Mouse (Mus musculus) CH12.LX (cell line): ENCODE data around the gene Kctd14.

ENCODE experiments used
- CTCF ChIP-seq, 2 experiments: IDR thresholded peaks in 1 of 2; conservative IDR thresholded peaks in 1 of 2; 2 replicates each; pipeline ENCODE4 v1.5.1; 2011 to 2012; ENCODE audit warnings: low read depth in 2 of 2, low read length in 2 of 2, improper control_type of control experiment in 1 of 2, inconsistent platforms in 1 of 2, mild to moderate bottlenecking in 1 of 2, moderate library complexity in 1 of 2
- EP300 ChIP-seq: IDR thresholded peaks from 2 replicates; pipeline ENCODE4 v1.6.1; 2011; ENCODE audit warnings: low read length, improper control_type of control experiment
- HCFC1 ChIP-seq: IDR thresholded peaks from 2 replicates; pipeline ENCODE4 v1.6.1; 2012; ENCODE audit warnings: low read depth, mild to moderate bottlenecking, inconsistent platforms, low read length, improper control_type of control experiment
- JUND ChIP-seq: conservative IDR thresholded peaks from 2 replicates; pipeline ENCODE4 v1.6.1; 2011; ENCODE audit warnings: low read depth, low read length, improper control_type of control experiment
- KAT2A ChIP-seq: IDR thresholded peaks from 2 replicates; pipeline ENCODE4 v1.6.1; 2012; ENCODE audit warnings: low read length, improper control_type of control experiment, inconsistent platforms; ENCODE audit not compliant: insufficient replicate concordance
- MXI1 ChIP-seq: IDR thresholded peaks from 2 replicates; pipeline ENCODE4 v1.6.1; 2011; ENCODE audit warnings: mild to moderate bottlenecking, low read depth, low read length, improper control_type of control experiment
- NELFE ChIP-seq: IDR thresholded peaks from 2 replicates; pipeline ENCODE4 v1.6.1; 2011; ENCODE audit warnings: low read depth, low read length, improper control_type of control experiment
- NRF1 ChIP-seq: IDR thresholded peaks from 2 replicates; pipeline ENCODE4 v1.6.1; 2014; ENCODE audit warnings: low read depth, mild to moderate bottlenecking, inconsistent platforms, low read length, improper control_type of control experiment, moderate library complexity
- POLR2A ChIP-seq: IDR thresholded peaks from 2 replicates; pipeline ENCODE4 v1.6.1; 2011; ENCODE audit warnings: low read depth, mild to moderate bottlenecking, improper control_type of control experiment, low read length
- POLR2AphosphoS2 ChIP-seq: IDR thresholded peaks from 2 replicates; pipeline ENCODE4 v1.6.1; 2011; ENCODE audit warnings: low read depth, low read length, improper control_type of control experiment
- TCF12 ChIP-seq: IDR thresholded peaks from 2 replicates; pipeline ENCODE4 v1.6.1; 2014; ENCODE audit warnings: low read depth, mild to moderate bottlenecking, inconsistent platforms, low read length, improper control_type of control experiment

DNA sequence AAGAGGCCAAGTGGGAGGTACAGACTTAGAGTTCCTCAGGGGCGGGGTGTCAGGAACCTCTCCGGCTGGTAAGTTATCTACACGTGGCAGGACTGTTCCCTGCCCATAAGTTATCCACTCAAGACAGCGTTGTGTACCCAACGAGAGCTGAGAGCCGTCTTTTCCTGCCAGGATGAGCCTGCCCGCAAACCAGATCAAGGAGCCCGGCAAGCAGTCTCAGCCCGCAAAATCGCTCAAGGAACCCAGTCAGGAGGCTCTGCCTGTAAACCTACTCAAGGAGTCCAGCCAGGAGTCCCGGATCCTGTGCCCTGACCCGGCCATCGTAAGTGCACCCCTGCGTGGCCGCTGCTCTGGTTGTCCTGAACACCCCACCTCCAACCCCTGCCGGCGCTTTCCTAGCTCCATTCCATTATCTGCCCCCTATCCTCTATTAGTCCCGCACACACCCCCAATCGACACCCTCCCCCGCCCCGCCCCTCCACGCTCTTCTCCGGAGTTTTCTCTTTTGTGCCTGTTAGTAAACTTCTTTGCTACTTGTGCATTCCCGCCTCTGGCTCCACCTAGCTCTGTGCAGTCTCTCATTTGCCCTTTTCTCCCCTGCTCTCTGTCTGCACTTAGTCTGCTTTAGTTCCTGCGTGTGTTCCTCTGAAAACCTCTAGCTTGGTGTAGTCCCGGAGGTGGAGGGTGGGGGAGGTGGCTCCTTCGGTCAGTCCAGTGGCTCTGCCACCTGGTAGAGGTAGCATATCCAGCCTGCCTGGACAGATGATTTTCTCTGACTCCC lies 2.2 kb downstream of the Kctd14 start:
- no peak for TF ChIP-seq TCF12
- no peak for TF ChIP-seq CTCF (conservative IDR thresholded peaks at IDR 0.05 in 1 of 2, IDR thresholded peaks at IDR 0.05 in 1 of 2; ENCODE audit: low read depth in 2 of 2, low read length in 2 of 2)
- no peak for TF ChIP-seq POLR2AphosphoS2
- TF ChIP-seq EP300, result no peak
- no peak for TF ChIP-seq POLR2A
- TF ChIP-seq HCFC1, result no peak
- no peak for TF ChIP-seq NELFE
- TF ChIP-seq JUND, result no peak
- TF ChIP-seq MXI1, result 0 out of 2 replicates have a peak, but pooled peaks have one; percentile 66
- TF ChIP-seq KAT2A, result no peak
- TF ChIP-seq NRF1, result no peak
